Mouse (Mus musculus) CH12.LX (cell line): ENCODE results near the gene Spata25.

Source experiments
- CTCF ChIP-seq, 2 experiments: IDR thresholded peaks in 1 of 2; conservative IDR thresholded peaks in 1 of 2; 2 replicates each; pipeline ENCODE4 v1.5.1; 2011 to 2012; ENCODE audit warnings: low read depth in 2 of 2, low read length in 2 of 2, improper control_type of control experiment in 1 of 2, inconsistent platforms in 1 of 2, mild to moderate bottlenecking in 1 of 2, moderate library complexity in 1 of 2
- E2F4 ChIP-seq: IDR thresholded peaks from 2 replicates; pipeline ENCODE4 v1.6.1; 2011; ENCODE audit warnings: low read depth, low read length, improper control_type of control experiment; ENCODE audit not compliant: insufficient replicate concordance
- EP300 ChIP-seq: IDR thresholded peaks from 2 replicates; pipeline ENCODE4 v1.6.1; 2011; ENCODE audit warnings: low read length, improper control_type of control experiment
- ETS1 ChIP-seq: conservative IDR thresholded peaks from 2 replicates; pipeline ENCODE4 v1.6.1; 2012; ENCODE audit warnings: low read depth, mild to moderate bottlenecking, inconsistent platforms, low read length, improper control_type of control experiment, moderate library complexity
- JUND ChIP-seq: conservative IDR thresholded peaks from 2 replicates; pipeline ENCODE4 v1.6.1; 2011; ENCODE audit warnings: low read depth, low read length, improper control_type of control experiment
- MAX ChIP-seq: IDR thresholded peaks from 2 replicates; pipeline ENCODE4 v1.6.1; 2011; ENCODE audit warnings: low read length, improper control_type of control experiment
- MEF2A ChIP-seq: IDR thresholded peaks from 2 replicates; pipeline ENCODE4 v1.6.1; 2014; ENCODE audit warnings: low read depth, mild to moderate bottlenecking, inconsistent platforms, low read length, improper control_type of control experiment, borderline replicate concordance
- POLR2A ChIP-seq: IDR thresholded peaks from 2 replicates; pipeline ENCODE4 v1.6.1; 2011; ENCODE audit warnings: low read depth, mild to moderate bottlenecking, improper control_type of control experiment, low read length
- RCOR1 ChIP-seq: conservative IDR thresholded peaks from 2 replicates; pipeline ENCODE4 v1.6.1; 2012; ENCODE audit warnings: low read depth, mild to moderate bottlenecking, inconsistent platforms, low read length, improper control_type of control experiment
- ZNF384 ChIP-seq: IDR thresholded peaks from 2 replicates; pipeline ENCODE4 v1.6.1; 2012; ENCODE audit warnings: low read depth, low read length, improper control_type of control experiment, inconsistent platforms

DNA sequence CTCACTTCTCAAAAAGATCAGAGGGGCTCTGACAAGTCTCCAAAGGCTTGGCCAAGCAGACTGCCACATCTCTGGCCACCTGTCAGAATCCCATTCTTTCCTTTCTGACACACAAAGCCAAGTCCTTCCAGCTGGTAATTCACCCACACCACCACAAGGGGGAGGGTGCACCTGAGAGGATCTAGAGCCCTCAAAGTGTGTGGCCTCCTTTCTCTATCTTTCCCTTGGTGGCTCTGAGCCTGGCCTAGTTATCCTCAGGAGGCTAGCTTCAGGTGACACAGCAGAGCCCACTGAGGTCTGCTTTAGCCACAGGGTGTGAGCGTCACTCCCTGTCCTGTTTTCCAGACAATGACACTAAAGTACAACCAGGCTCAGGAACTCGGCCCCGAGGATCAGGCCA is 35.1 kb downstream of the Spata25 start:
- TF ChIP-seq JUND (no peak), ZNF384 (no peak), CTCF (conservative IDR thresholded peaks at IDR 0.05 in 1 of 2, IDR thresholded peaks at IDR 0.05 in 1 of 2; ENCODE audit: low read depth in 2 of 2, low read length in 2 of 2) (peak; percentile 73), MAX (no peak), EP300 (no peak), E2F4 (no peak), POLR2A (no peak), MEF2A (no peak), ETS1 (no peak), RCOR1 (no peak)
